Comparison of ENCODE assay signal across 16 mouse cellular contexts in the genomic region with DNA sequence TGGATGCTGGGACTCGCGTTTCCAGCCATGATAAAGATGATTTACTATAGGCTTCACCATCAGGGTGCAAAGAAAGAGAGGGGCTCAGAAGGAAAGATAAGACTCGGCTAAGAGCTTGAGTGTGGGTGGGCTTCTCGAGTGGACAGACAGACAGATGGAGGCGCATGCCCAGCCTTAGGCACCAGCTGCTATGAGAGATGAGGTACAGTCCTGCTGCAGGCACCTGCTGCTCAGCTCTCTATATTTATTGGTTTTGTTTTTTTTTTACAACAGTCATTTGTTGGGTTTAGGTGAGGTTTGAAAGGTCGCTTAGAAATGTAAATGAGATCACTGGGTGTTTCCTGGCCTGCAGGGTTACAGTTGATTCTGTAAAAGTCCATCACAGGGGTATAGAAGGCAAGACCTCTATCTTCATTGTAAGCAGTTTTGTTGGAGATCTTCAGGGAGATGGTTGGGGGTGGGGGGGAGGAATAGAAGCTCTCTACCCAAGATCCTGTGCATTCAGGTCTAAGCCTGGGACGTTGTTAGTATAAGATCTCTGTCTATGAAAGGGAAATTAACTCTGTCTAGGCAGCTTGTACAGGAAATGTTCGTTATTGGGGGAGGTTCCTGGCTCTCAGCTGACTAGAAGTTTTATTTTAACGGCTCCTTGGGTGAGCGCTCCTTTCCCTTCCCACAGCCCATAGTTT. TPM values are rescaled to one million over a fixed set of nuclear protein-coding genes. Genes with fewer than 3 reads are reported as not detected.
DNase-seq lines count a peak whose midpoint lies in the region; ATAC-seq and TF ChIP-seq lines count a peak whose summit lies in the region.
"Had no signal": no experiment of that assay in that cellular context is flagged by ENCODE, and none has a peak within 500 bp of the region (broad histone marks: within the 10 kb centered on the region; RNA-seq: fewer than 3 reads in every experiment).

No protein-coding gene starts in this region.

- ATAC-seq in liver, embryonic 11.5 days (replicated peaks; ENCODE audit: low FRiP score): no peak
- ATAC-seq in inflammation-experienced regulatory T-cells, adult 6 months: peak; percentile 65
- no peak for ATAC-seq in stomach, embryonic 16.5 days (ENCODE audit: insufficient read depth, low FRiP score)
- ATAC-seq: forebrain, embryonic 16.5 days had no signal

- no peak for DNase-seq in liver, embryonic 11.5 days (ENCODE audit: low spot score)
- DNase-seq in liver: no peak
- DNase-seq in ES-E14 (ENCODE audit: low read depth, low spot score): peak; percentile 27
- no peak for DNase-seq in kidney, postnatal 36 days
- no peak for DNase-seq in testis, postnatal 10 days (ENCODE audit: low spot score)
- DNase-seq: adrenal gland, adult 8-10 months; cerebellum, adult 2 months; heart, adult 18-20 months; kidney, postnatal 25 days had no signal

- peak overlapping the region; percentile 52; the same call in 1 of the 2 replicates for H3K4me2 ChIP-seq in liver, embryonic 11.5 days
- no peak overlapping the region for H3K4me2 ChIP-seq in stomach, embryonic 16.5 days (ENCODE audit: low read depth, low read length)
- H3K4me2 ChIP-seq: embryonic facial prominence, embryonic 12.5 days; hindbrain, embryonic 15.5 days; limb, embryonic 15.5 days had no signal

- peak overlapping the region; percentile 92 for H3K27ac ChIP-seq in liver, embryonic 11.5 days (ENCODE audit: low read depth, low read length)
- H3K27ac ChIP-seq in ES-E14 (ENCODE audit: insufficient read depth, low read depth, low read length, poor library complexity, severe bottlenecking): no peak overlapping the region; the same call in 1 of the 2 replicates
- peak overlapping the region; percentile 5; the same call in 1 of the 2 replicates for H3K27ac ChIP-seq in stomach, embryonic 16.5 days (ENCODE audit: low read length)
- H3K27ac ChIP-seq: hindbrain, embryonic 15.5 days had no signal

- H3K4me1 ChIP-seq in liver, embryonic 11.5 days (replicated peaks; ENCODE audit: control insufficient read depth, insufficient read depth, low read length): peaks cover 61% of the 10 kb centered on the region
- peaks cover 0 to 29% of the 10 kb centered on the region in 2 experiments; a peak in 3 of 4 replicates for H3K4me1 ChIP-seq in ES-E14 (ENCODE audit: control insufficient read depth in 2 of 2, insufficient read depth in 2 of 2, low read length in 2 of 2, poor library complexity in 1 of 2)
- peaks cover 49% of the 10 kb centered on the region for H3K4me1 ChIP-seq in stomach, embryonic 16.5 days (ENCODE audit: control insufficient read depth, insufficient read depth, low read length)

- H3K36me3 ChIP-seq in liver, embryonic 11.5 days (ENCODE audit: control insufficient read depth, insufficient read depth, low read length): peaks cover 5% of the 10 kb centered on the region; the same call in 1 of the 2 replicates
- H3K36me3 ChIP-seq in ES-E14 (ENCODE audit: control insufficient read depth, insufficient read depth, low read length, poor library complexity, severe bottlenecking): no peaks in the 10 kb centered on the region
- peaks cover 12% of the 10 kb centered on the region; the same call in 1 of the 2 replicates for H3K36me3 ChIP-seq in stomach, embryonic 16.5 days (ENCODE audit: control insufficient read depth, insufficient read depth, low read length)

- in situ Hi-C loops in ES-E14 (cut with MboI; ENCODE audit: low sequenced_read_pairs in 2 of 2, unreplicated experiment in 2 of 2): no loop called here

- whole genome bisulfite sequencing in liver, embryonic 11.5 days: 30% methylated on average over 10 of the region's 10 CpGs
- 49% methylated on average over 10 of the region's 10 CpGs for WGBS in stomach, embryonic 16.5 days

- no peak overlapping the region for H3K4me3 ChIP-seq in liver, embryonic 11.5 days (ENCODE audit: low read depth, low read length)
- H3K4me3 ChIP-seq in ES-E14 (ENCODE audit: insufficient read depth in 1 of 2, low read depth in 1 of 2, low read length in 2 of 2, poor library complexity in 1 of 2, severe bottlenecking in 1 of 2): no peak overlapping the region
- no peak overlapping the region for H3K4me3 ChIP-seq in stomach, embryonic 16.5 days (replicated peaks; ENCODE audit: low read length)
- H3K4me3 ChIP-seq: embryonic facial prominence, embryonic 12.5 days; hindbrain, embryonic 15.5 days; limb, embryonic 15.5 days had no signal

- H3K27me3 ChIP-seq in liver, embryonic 11.5 days (replicated peaks; ENCODE audit: control insufficient read depth, insufficient read depth, low read length): no peaks in the 10 kb centered on the region
- H3K27me3 ChIP-seq in stomach, embryonic 16.5 days (ENCODE audit: control insufficient read depth, insufficient read depth, low read length): no peaks in the 10 kb centered on the region
- H3K27me3 ChIP-seq: embryonic facial prominence, embryonic 12.5 days; hindbrain, embryonic 15.5 days; limb, embryonic 15.5 days had no signal

- H3K9me3 ChIP-seq in liver, embryonic 11.5 days (ENCODE audit: control insufficient read depth, low read length): no peaks in the 10 kb centered on the region
- H3K9me3 ChIP-seq in ES-E14 (ENCODE audit: control insufficient read depth, insufficient read depth, low read depth, low read length): no peaks in the 10 kb centered on the region
- H3K9me3 ChIP-seq in stomach, embryonic 16.5 days (replicated peaks; ENCODE audit: control insufficient read depth, low read length): no peaks in the 10 kb centered on the region
- H3K9me3 ChIP-seq: embryonic facial prominence, embryonic 12.5 days; hindbrain, embryonic 15.5 days; limb, embryonic 15.5 days had no signal

- H3K9ac ChIP-seq in liver, embryonic 11.5 days (ENCODE audit: low read depth, low read length): peak overlapping the region; percentile 55; the same call in 1 of the 2 replicates
- no peak overlapping the region for H3K9ac ChIP-seq in ES-E14 (ENCODE audit: insufficient read depth, low read depth, low read length, poor library complexity, severe bottlenecking)
- no peak overlapping the region for H3K9ac ChIP-seq in stomach, embryonic 16.5 days (ENCODE audit: low read length)
- H3K9ac ChIP-seq: embryonic facial prominence, embryonic 12.5 days; hindbrain, embryonic 15.5 days; limb, embryonic 15.5 days had no signal

TF ChIP-seq in ES-E14, 5 proteins besides CTCF, POLR2A, EP300 and RAD21:
- TF ChIP-seq ZNF384 (IDR thresholded peaks at IDR 0.05; ENCODE audit: low read depth, low read length): peak; percentile 76
- no peak for TF ChIP-seq ZC3H11A (IDR thresholded peaks at IDR 0.05; ENCODE audit: borderline replicate concordance, low read depth, low read length)

RNA-seq across cellular contexts. Expression of gene Eef2k, which starts 18.3 kb away (rescaled TPM):
- 21.2 and 23.2 TPM in 2 replicates for polyA plus RNA-seq in liver, embryonic 11.5 days (2014; fragmentation: Nextera tagmentation; extraction: Ambion mirVana)
- total RNA-seq in ES-E14 (2012; rRNA removed): 13.6 and 32.9 TPM in 2 replicates
- polyA plus RNA-seq in inflammation-experienced regulatory T-cells, adult 6 months (2017; shearing (Covaris generic)): 1 to 10 TPM in 2 of 3 experiments, under 1 TPM in 1; 0.73 to 2.7 (median 2.2) TPM
- 76.0 and 80.6 TPM in 2 replicates for polyA plus RNA-seq in stomach, embryonic 16.5 days (2015; fragmentation: Nextera tagmentation; extraction: Ambion mirVana)

RNA-seq across cellular contexts. Expression of gene Gm5737, which starts 48.8 kb away (rescaled TPM):
- not detected in 2 replicates for polyA plus RNA-seq in liver, embryonic 11.5 days (2014; fragmentation: Nextera tagmentation; extraction: Ambion mirVana)
- not detected in 2 replicates for total RNA-seq in ES-E14 (2012; rRNA removed)
- polyA plus RNA-seq in inflammation-experienced regulatory T-cells, adult 6 months (2017; shearing (Covaris generic)): not detected
- not detected in 2 replicates for polyA plus RNA-seq in stomach, embryonic 16.5 days (2015; fragmentation: Nextera tagmentation; extraction: Ambion mirVana)
- total RNA-seq: adrenal gland, adult 8-10 months; left cerebral cortex, adult 18-20 months had no signal
- polyA plus RNA-seq: embryonic facial prominence, embryonic 12.5 days; forebrain, embryonic 16.5 days; limb, embryonic 15.5 days had no signal

RNA-seq across cellular contexts. Expression of gene Polr3e, which starts 56.6 kb away (rescaled TPM):
- polyA plus RNA-seq in liver, embryonic 11.5 days (2014; fragmentation: Nextera tagmentation; extraction: Ambion mirVana): 30.0 and 31.3 TPM in 2 replicates
- total RNA-seq in ES-E14 (2012; rRNA removed): 44.4 and 51.1 TPM in 2 replicates
- polyA plus RNA-seq in inflammation-experienced regulatory T-cells, adult 6 months (2017; shearing (Covaris generic)): 10 to 100 TPM in 1 of 3 experiments, 1 to 10 TPM in 2; 7.0 to 10.6 (median 8.7) TPM
- polyA plus RNA-seq in stomach, embryonic 16.5 days (2015; fragmentation: Nextera tagmentation; extraction: Ambion mirVana): 33.8 and 34.0 TPM in 2 replicates
